Mouse (Mus musculus): ENCODE data around the gene Gm38393.

The Gm38393 gene

GRCm38 (mm10) chr7:60004606-60005330 lies at the start of gene Gm38393, which contains the start of gene Snurf:
Gene Gm38393, minus strand, starts transcription at chr7:60005064.
Gene Snurf, minus strand, starts transcription at chr7:60005049.
- peak in 1 of 2 experiments; percentile 1 for DNase-seq (ENCODE audit: low read depth in 2 of 2, low spot score in 2 of 2)

GRCm38 (mm10) chr7:60047481-60048201 lies 42.8 kb upstream of the Gm38393 start:
- DNase-seq (ENCODE audit: low read depth in 2 of 2, low spot score in 2 of 2) = no peak

GRCm38 (mm10) chr7:60013186-60013585 lies 8.3 kb upstream of the Gm38393 start:
- no peak for DNase-seq (ENCODE audit: low read depth in 2 of 2, low spot score in 2 of 2)

- no peak for DNase-seq (ENCODE audit: low read depth in 2 of 2, low spot score in 2 of 2)
Measured at GRCm38 (mm10) chr7:60007727-60008360, 3.0 kb upstream of the Gm38393 start.

GRCm38 (mm10) chr7:60006262-60006661 lies 1.4 kb upstream of the Gm38393 start:
- DNase-seq (ENCODE audit: low read depth in 2 of 2, low spot score in 2 of 2) = no peak

GRCm38 (mm10) chr7:60003921-60004605 lies 801 bp downstream of the Gm38393 start:
- peak; percentile 11 to 19 for DNase-seq (ENCODE audit: low read depth in 2 of 2, low spot score in 2 of 2)

- no peak for DNase-seq (ENCODE audit: low read depth in 2 of 2, low spot score in 2 of 2)
Measured at GRCm38 (mm10) chr7:60003006-60003865, 1.6 kb downstream of the Gm38393 start.

- DNase-seq (ENCODE audit: low read depth in 2 of 2, low spot score in 2 of 2) = no peak
Measured at GRCm38 (mm10) chr7:59978646-59979045, 26.2 kb downstream of the Gm38393 start.

All from CD8-positive naive resting alpha-beta T cell, adult 2 months (primary cell).